In the genomic region with DNA sequence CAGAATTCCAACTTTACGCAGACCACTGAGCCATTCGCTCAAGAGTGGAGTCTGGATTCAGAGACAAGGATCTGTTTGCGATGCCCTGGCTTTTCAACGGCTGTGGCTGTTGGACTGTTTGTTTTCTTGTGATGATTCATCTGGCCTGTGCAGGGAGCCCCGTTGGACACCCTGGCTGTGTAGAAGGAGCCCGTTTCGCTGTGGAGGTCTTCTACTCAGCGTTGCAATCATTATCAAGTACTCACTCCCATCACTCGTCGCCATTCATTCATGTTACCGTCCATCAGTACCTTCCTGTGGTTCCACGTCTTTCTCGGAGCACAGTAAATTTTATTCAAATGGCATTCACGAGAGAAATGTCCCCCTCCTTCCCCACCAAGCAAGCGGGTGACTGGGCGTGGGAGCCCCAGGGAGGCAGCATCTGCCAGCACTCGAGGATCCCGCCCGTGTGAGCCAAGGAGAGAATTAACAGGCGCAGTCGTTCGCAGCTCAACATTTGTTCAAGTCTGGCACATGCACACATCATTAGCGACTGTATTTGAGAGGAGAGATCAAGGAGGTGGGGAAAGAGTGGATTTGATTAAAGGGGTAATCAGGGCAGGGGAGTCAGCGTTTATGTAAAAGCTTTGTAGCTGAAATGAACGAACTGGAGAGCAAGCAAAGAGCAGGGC, we compare ENCODE assay signal across 11 mouse cellular contexts.
DNase-seq lines count a peak whose midpoint lies in the region; ATAC-seq lines count a peak whose summit lies in the region.
"Had no signal": no experiment of that assay in that cellular context is flagged by ENCODE, and none has a peak within 500 bp of the region (broad histone marks: within the 10 kb centered on the region; RNA-seq: fewer than 3 reads in every experiment).

No protein-coding gene starts in this region.

- peaks cover 6% of the 10 kb centered on the region; the same call in 1 of the 2 replicates for H3K27me3 ChIP-seq in heart, embryonic 15.5 days
- H3K27me3 ChIP-seq in neural tube, embryonic 15.5 days (replicated peaks), result 0 out of 2 replicates have a peak, but pooled peaks cover 3% of the 10 kb centered on the region
- H3K27me3 ChIP-seq: embryonic facial prominence, embryonic 12.5 days; liver, embryonic 15.5 days had no signal

- no peak overlapping the region for H3K27ac ChIP-seq in heart, embryonic 15.5 days
- no peak overlapping the region for H3K27ac ChIP-seq in neural tube, embryonic 15.5 days (replicated peaks)
- H3K27ac ChIP-seq: embryonic facial prominence, embryonic 12.5 days; liver, embryonic 15.5 days had no signal

- H3K4me1 ChIP-seq in heart, embryonic 15.5 days (replicated peaks), result no peaks in the 10 kb centered on the region
- 0 out of 2 replicates have a peak, but pooled peaks cover 12% of the 10 kb centered on the region for H3K4me1 ChIP-seq in neural tube, embryonic 15.5 days
- H3K4me1 ChIP-seq: liver, embryonic 15.5 days had no signal

- H3K9ac ChIP-seq in heart, embryonic 15.5 days, result no peak overlapping the region
- H3K9ac ChIP-seq in neural tube, embryonic 15.5 days (replicated peaks), result no peak overlapping the region
- H3K9ac ChIP-seq: embryonic facial prominence, embryonic 12.5 days; liver, embryonic 15.5 days had no signal

- H3K36me3 ChIP-seq in heart, embryonic 15.5 days, result no peaks in the 10 kb centered on the region
- H3K36me3 ChIP-seq in neural tube, embryonic 15.5 days, result no peaks in the 10 kb centered on the region
- H3K36me3 ChIP-seq: embryonic facial prominence, embryonic 12.5 days; liver, embryonic 15.5 days had no signal

- ATAC-seq in heart, embryonic 15.5 days (replicated peaks; ENCODE audit: insufficient number of reproducible peaks, insufficient read depth, low FRiP score, low read depth), result no peak
- ATAC-seq in neural tube, embryonic 15.5 days (ENCODE audit: low FRiP score), result no peak

- WGBS in heart, embryonic 15.5 days, result 36% methylated on average over 25 of the region's 25 CpGs
- 50% methylated on average over 25 of the region's 25 CpGs for WGBS in neural tube, embryonic 15.5 days

- peak overlapping the region; percentile 3; the same call in 1 of the 2 replicates for H3K4me2 ChIP-seq in heart, embryonic 15.5 days
- peak overlapping the region; percentile 38 for H3K4me2 ChIP-seq in neural tube, embryonic 15.5 days
- H3K4me2 ChIP-seq: embryonic facial prominence, embryonic 12.5 days; liver, embryonic 15.5 days had no signal

- H3K9me3 ChIP-seq in heart, embryonic 15.5 days (replicated peaks), result no peaks in the 10 kb centered on the region
- no peaks in the 10 kb centered on the region for H3K9me3 ChIP-seq in neural tube, embryonic 15.5 days (replicated peaks)
- H3K9me3 ChIP-seq: embryonic facial prominence, embryonic 12.5 days; liver, embryonic 15.5 days had no signal

- no peak for DNase-seq in heart, adult 9 months (ENCODE audit: low spot score in 2 of 2)
- peak; percentile 30 for DNase-seq in forelimb bud, embryonic 11.5 days (ENCODE audit: low read depth, low spot score)
- peak; percentile 20 to 51 for DNase-seq in layer of hippocampus, postnatal 36 days
- DNase-seq in adrenal gland, adult (ENCODE audit: inconsistent age in 2 of 2, low spot score in 1 of 2), result no peak
- DNase-seq in ovary, postnatal 36 days (ENCODE audit: low spot score), result no peak
- no peak for DNase-seq in thymus, postnatal 10 days (ENCODE audit: low spot score in 2 of 2)
- DNase-seq: adrenal gland, postnatal 14 days had no signal

- no peak overlapping the region for H3K4me3 ChIP-seq in heart, embryonic 15.5 days
- H3K4me3 ChIP-seq in neural tube, embryonic 15.5 days (replicated peaks), result no peak overlapping the region
- H3K4me3 ChIP-seq: embryonic facial prominence, embryonic 12.5 days; liver, embryonic 15.5 days had no signal

Comparison
In these comparisons a context has a peak if more than half of its experiments do, and no peak if none do; other contexts are left out.
1. DNase-seq: peak in forelimb bud, embryonic 11.5 days (single experiment) and layer of hippocampus, postnatal 36 days (2 of 2); none in heart, adult 9 months (0 of 2), adrenal gland, adult (0 of 2), ovary, postnatal 36 days (single experiment) and thymus, postnatal 10 days (0 of 2).